Mouse (Mus musculus): ENCODE measurements around the gene Mthfd2l.

Gene Mthfd2l

GRCm38 (mm10) chr5:90964764-90965163 lies 33.8 kb downstream of the Mthfd2l start:
- Histone ChIP-seq H3K36me3 (ENCODE audit: insufficient read depth, low read length) (no peaks in the 10 kb centered on the region), H3K9me3 (ENCODE audit: low read length) (no peaks in the 10 kb centered on the region), H3K27me3 (ENCODE audit: insufficient read depth, low read length) (no peaks in the 10 kb centered on the region), H3K4me3 (replicated peaks; ENCODE audit: low read length) (no peak overlapping the region), H3K4me1 (replicated peaks; ENCODE audit: low read depth, low read length) (no peaks in the 10 kb centered on the region)
- TF ChIP-seq POU5F1 (IDR thresholded peaks at IDR 0.05; ENCODE audit: borderline replicate concordance, low read length), result no peak
- TF ChIP-seq CTCF (conservative IDR thresholded peaks at IDR 0.05; ENCODE audit: low read length), result no peak

- H3K36me3 ChIP-seq (ENCODE audit: insufficient read depth, low read length), result no peaks in the 10 kb centered on the region
- H3K4me3 ChIP-seq (replicated peaks; ENCODE audit: low read length), result no peak overlapping the region
- TF ChIP-seq NANOG (IDR thresholded peaks at IDR 0.05; ENCODE audit: borderline replicate concordance, low read length) (no peak), CTCF (conservative IDR thresholded peaks at IDR 0.05; ENCODE audit: low read length) (0 out of 2 replicates have a peak, but pooled peaks have one; percentile 9)
- no peaks in the 10 kb centered on the region for H3K4me1 ChIP-seq (replicated peaks; ENCODE audit: low read depth, low read length)
- H3K9me3 ChIP-seq (ENCODE audit: low read length), result no peaks in the 10 kb centered on the region
- H3K27me3 ChIP-seq (ENCODE audit: insufficient read depth, low read length), result no peaks in the 10 kb centered on the region
These were observed 34.5 kb downstream of the Mthfd2l start for GRCm38 (mm10) chr5:90965386-90965785.

GRCm38 (mm10) chr5:90977244-90977643 lies 46.3 kb downstream of the Mthfd2l start:
- Histone ChIP-seq H3K9me3 (ENCODE audit: low read length) (no peaks in the 10 kb centered on the region), H3K4me1 (replicated peaks; ENCODE audit: low read depth, low read length) (no peaks in the 10 kb centered on the region), H3K27me3 (ENCODE audit: insufficient read depth, low read length) (no peaks in the 10 kb centered on the region), H3K36me3 (ENCODE audit: insufficient read depth, low read length) (no peaks in the 10 kb centered on the region), H3K4me3 (replicated peaks; ENCODE audit: low read length) (no peak overlapping the region)
- TF ChIP-seq CTCF (conservative IDR thresholded peaks at IDR 0.05; ENCODE audit: low read length) (peak; percentile 44), POU5F1 (IDR thresholded peaks at IDR 0.05; ENCODE audit: borderline replicate concordance, low read length) (no peak)

- Histone ChIP-seq H3K4me3 (replicated peaks; ENCODE audit: low read length) (no peak overlapping the region), H3K9me3 (ENCODE audit: low read length) (no peaks in the 10 kb centered on the region), H3K4me1 (replicated peaks; ENCODE audit: low read depth, low read length) (no peaks in the 10 kb centered on the region), H3K36me3 (ENCODE audit: insufficient read depth, low read length) (no peaks in the 10 kb centered on the region), H3K27me3 (ENCODE audit: insufficient read depth, low read length) (no peaks in the 10 kb centered on the region)
- no peak for TF ChIP-seq POU5F1 (IDR thresholded peaks at IDR 0.05; ENCODE audit: borderline replicate concordance, low read length)
- no peak for TF ChIP-seq NANOG (IDR thresholded peaks at IDR 0.05; ENCODE audit: borderline replicate concordance, low read length)
- TF ChIP-seq CTCF (conservative IDR thresholded peaks at IDR 0.05; ENCODE audit: low read length), result no peak
These were observed 49.4 kb downstream of the Mthfd2l start for GRCm38 (mm10) chr5:90980297-90980696.

- Histone ChIP-seq H3K36me3 (ENCODE audit: insufficient read depth, low read length) (no peaks in the 10 kb centered on the region), H3K27me3 (ENCODE audit: insufficient read depth, low read length) (no peaks in the 10 kb centered on the region), H3K4me1 (replicated peaks; ENCODE audit: low read depth, low read length) (no peaks in the 10 kb centered on the region), H3K9me3 (ENCODE audit: low read length) (no peaks in the 10 kb centered on the region), H3K4me3 (replicated peaks; ENCODE audit: low read length) (no peak overlapping the region)
- TF ChIP-seq CTCF (conservative IDR thresholded peaks at IDR 0.05; ENCODE audit: low read length) (no peak), POU5F1 (IDR thresholded peaks at IDR 0.05; ENCODE audit: borderline replicate concordance, low read length) (no peak), NANOG (IDR thresholded peaks at IDR 0.05; ENCODE audit: borderline replicate concordance, low read length) (no peak)
These were observed 56.7 kb downstream of the Mthfd2l start for GRCm38 (mm10) chr5:90987605-90988004.

GRCm38 (mm10) chr5:90988149-90988548 lies 57.2 kb downstream of the Mthfd2l start:
- no peaks in the 10 kb centered on the region for H3K36me3 ChIP-seq (ENCODE audit: insufficient read depth, low read length)
- TF ChIP-seq POU5F1 (IDR thresholded peaks at IDR 0.05; ENCODE audit: borderline replicate concordance, low read length), result no peak
- TF ChIP-seq NANOG (IDR thresholded peaks at IDR 0.05; ENCODE audit: borderline replicate concordance, low read length), result no peak
- TF ChIP-seq CTCF (conservative IDR thresholded peaks at IDR 0.05; ENCODE audit: low read length), result no peak

GRCm38 (mm10) chr5:90988592-90988991 lies 57.7 kb downstream of the Mthfd2l start:
- H3K27me3 ChIP-seq (ENCODE audit: insufficient read depth, low read length), result no peaks in the 10 kb centered on the region
- H3K9me3 ChIP-seq (ENCODE audit: low read length), result no peaks in the 10 kb centered on the region
- TF ChIP-seq CTCF (conservative IDR thresholded peaks at IDR 0.05; ENCODE audit: low read length) (no peak), NANOG (IDR thresholded peaks at IDR 0.05; ENCODE audit: borderline replicate concordance, low read length) (no peak), POU5F1 (IDR thresholded peaks at IDR 0.05; ENCODE audit: borderline replicate concordance, low read length) (no peak)
- H3K4me3 ChIP-seq (replicated peaks; ENCODE audit: low read length), result no peak overlapping the region
- H3K36me3 ChIP-seq (ENCODE audit: insufficient read depth, low read length), result no peaks in the 10 kb centered on the region
- no peaks in the 10 kb centered on the region for H3K4me1 ChIP-seq (replicated peaks; ENCODE audit: low read depth, low read length)

More at GRCm38 (mm10) chr5:90988149-90988548, 57.2 kb downstream of the Mthfd2l start:
- H3K4me3 ChIP-seq (replicated peaks; ENCODE audit: low read length), result no peak overlapping the region
- no peaks in the 10 kb centered on the region for H3K27me3 ChIP-seq (ENCODE audit: insufficient read depth, low read length)
- no peaks in the 10 kb centered on the region for H3K4me1 ChIP-seq (replicated peaks; ENCODE audit: low read depth, low read length)
- no peaks in the 10 kb centered on the region for H3K9me3 ChIP-seq (ENCODE audit: low read length)

- no peak for TF ChIP-seq CTCF (conservative IDR thresholded peaks at IDR 0.05; ENCODE audit: low read length)
- TF ChIP-seq POU5F1 (IDR thresholded peaks at IDR 0.05; ENCODE audit: borderline replicate concordance, low read length), result no peak
- no peak for TF ChIP-seq NANOG (IDR thresholded peaks at IDR 0.05; ENCODE audit: borderline replicate concordance, low read length)
- Histone ChIP-seq H3K9me3 (ENCODE audit: low read length) (no peaks in the 10 kb centered on the region), H3K36me3 (ENCODE audit: insufficient read depth, low read length) (no peaks in the 10 kb centered on the region), H3K27me3 (ENCODE audit: insufficient read depth, low read length) (no peaks in the 10 kb centered on the region), H3K4me1 (replicated peaks; ENCODE audit: low read depth, low read length) (no peaks in the 10 kb centered on the region), H3K4me3 (replicated peaks; ENCODE audit: low read length) (no peak overlapping the region)
These were observed 69.0 kb downstream of the Mthfd2l start for GRCm38 (mm10) chr5:90999942-91000341.

- H3K9me3 ChIP-seq (ENCODE audit: low read length), result no peaks in the 10 kb centered on the region
- no peaks in the 10 kb centered on the region for H3K36me3 ChIP-seq (ENCODE audit: insufficient read depth, low read length)
- no peak overlapping the region for H3K4me3 ChIP-seq (replicated peaks; ENCODE audit: low read length)
- TF ChIP-seq NANOG (IDR thresholded peaks at IDR 0.05; ENCODE audit: borderline replicate concordance, low read length), result no peak
- TF ChIP-seq CTCF (conservative IDR thresholded peaks at IDR 0.05; ENCODE audit: low read length), result no peak
- TF ChIP-seq POU5F1 (IDR thresholded peaks at IDR 0.05; ENCODE audit: borderline replicate concordance, low read length), result no peak
- no peaks in the 10 kb centered on the region for H3K4me1 ChIP-seq (replicated peaks; ENCODE audit: low read depth, low read length)
- no peaks in the 10 kb centered on the region for H3K27me3 ChIP-seq (ENCODE audit: insufficient read depth, low read length)
These were observed 84.3 kb downstream of the Mthfd2l start for GRCm38 (mm10) chr5:91015216-91015615.

Measured in E14TG2a.4 (cell line).